ENCODE assay signal across 8 mouse cellular contexts in the genomic region with DNA sequence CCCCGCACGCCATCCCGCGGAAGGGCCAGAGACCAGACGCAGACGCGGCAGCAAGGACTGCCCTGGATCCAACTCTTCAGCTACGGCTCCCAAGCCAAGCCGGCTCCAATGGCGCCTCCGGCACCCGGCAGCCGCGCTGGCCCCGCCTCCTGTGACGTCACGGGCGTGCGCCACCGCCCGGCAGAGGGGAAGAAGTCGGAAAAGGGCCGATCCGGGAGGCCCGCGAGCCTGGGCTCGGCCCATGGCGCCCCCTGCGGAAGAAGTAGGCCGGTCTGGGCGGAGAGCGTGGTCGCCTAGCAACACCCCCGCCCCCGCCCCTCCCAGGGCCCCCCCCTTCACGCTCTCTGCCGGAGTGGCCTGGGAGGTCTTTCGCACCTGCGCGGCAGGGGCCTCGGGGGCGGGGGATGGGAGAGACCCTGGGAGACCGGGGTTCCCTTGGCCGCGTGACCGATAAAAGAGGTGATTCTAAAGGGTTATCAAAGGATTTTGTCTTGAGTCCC. TPM values are rescaled to one million over a fixed set of nuclear protein-coding genes. Genes with fewer than 3 reads are reported as not detected.
DNase-seq lines count a peak whose midpoint lies in the region; ATAC-seq and TF ChIP-seq lines count a peak whose summit lies in the region.

Gene Akirin1 (minus strand): TSS at position 194 of the 500 bp plus-strand sequence.

- 0 out of 2 replicates have a peak, but pooled peaks cover 5% of the 10 kb centered on the region for H3K36me3 ChIP-seq in hindbrain, embryonic 10.5 days
- no peaks in the 10 kb centered on the region for H3K36me3 ChIP-seq in lung, postnatal 0 days (ENCODE audit: insufficient read depth, low read length)

- H3K4me1 ChIP-seq in hindbrain, embryonic 10.5 days (replicated peaks), result peaks cover 26% of the 10 kb centered on the region
- H3K4me1 ChIP-seq in lung, postnatal 0 days (ENCODE audit: insufficient read depth, low read depth, low read length), result peaks cover 3% of the 10 kb centered on the region; the same call in 1 of the 2 replicates

- peak within 1 kb of the TSS; percentile 84 for H3K4me2 ChIP-seq in lung, postnatal 0 days (replicated peaks; ENCODE audit: low read depth, low read length)

- WGBS in hindbrain, embryonic 10.5 days, result under 1% methylated on average over 45 of the region's 46 CpGs
- WGBS in lung, postnatal 0 days, result 0% methylated on average over 31 of the region's 46 CpGs

- H3K27ac ChIP-seq in hindbrain, embryonic 10.5 days, result peak within 1 kb of the TSS; percentile 92
- peak within 1 kb of the TSS; percentile 82 for H3K27ac ChIP-seq in lung, postnatal 0 days (ENCODE audit: low read length)

- H3K4me3 ChIP-seq in hindbrain, embryonic 10.5 days, result peak within 1 kb of the TSS; percentile 96
- peak within 1 kb of the TSS; percentile 94 for H3K4me3 ChIP-seq in lung, postnatal 0 days (ENCODE audit: low read depth, low read length)

- H3K9me3 ChIP-seq in hindbrain, embryonic 10.5 days, result no peaks in the 10 kb centered on the region
- no peaks in the 10 kb centered on the region for H3K9me3 ChIP-seq in lung, postnatal 0 days (ENCODE audit: low read length)

- ATAC-seq in frontal cortex, adult (ENCODE audit: low TSS enrichment), result peak; percentile 94
- peak; percentile 99 for ATAC-seq in lung, postnatal 0 days

- H3K27me3 ChIP-seq in hindbrain, embryonic 10.5 days (ENCODE audit: insufficient read depth, poor library complexity, severe bottlenecking), result no peaks in the 10 kb centered on the region
- H3K27me3 ChIP-seq in lung, postnatal 0 days (replicated peaks; ENCODE audit: insufficient read depth, low read length), result no peaks in the 10 kb centered on the region

- peak within 1 kb of the TSS; percentile 97 for H3K9ac ChIP-seq in lung, postnatal 0 days (replicated peaks; ENCODE audit: low read depth)

- no peak for TF ChIP-seq EP300 in lung, postnatal 0 days (IDR thresholded peaks at IDR 0.05)

- TF ChIP-seq CTCF in lung, postnatal 0 days (IDR thresholded peaks at IDR 0.05), result peak; percentile 71

- DNase-seq in MEL-GATA-1-ER (ENCODE audit: extremely low read depth, low read depth), result peak; percentile 71
- peak; percentile 98 for DNase-seq in cerebellum, adult 8-10 months
- peak; percentile 98 for DNase-seq in hindbrain, embryonic 10.5 days (ENCODE audit: low spot score)
- DNase-seq in layer of hippocampus, adult 9-11 months, result peak; percentile 97
- peak; percentile 98 for DNase-seq in lung, postnatal 0 days (ENCODE audit: low spot score)
- DNase-seq in ovary, postnatal 14 days (ENCODE audit: low spot score), result peak; percentile 99
- DNase-seq in thymus, postnatal 14 days, result peak; percentile 99

RNA-seq across cellular contexts. Expression of gene Akirin1, which starts in this region (rescaled TPM):
- polyA plus RNA-seq in hindbrain, embryonic 10.5 days (2016; fragmentation: Nextera tagmentation; extraction: Ambion mirVana), result 66.7 and 78.6 TPM in 2 replicates
- 37.9 and 40.5 TPM in 2 replicates for polyA plus RNA-seq in lung, postnatal 0 days (2015; fragmentation: Nextera tagmentation; extraction: Ambion mirVana)

Comparison
In these comparisons a context has a peak if more than half of its experiments do, and no peak if none do; other contexts are left out.
1. Peak in every context shown above with its lines: DNase-seq, ATAC-seq, H3K4me3 ChIP-seq and H3K27ac ChIP-seq.